Mouse (Mus musculus): Measurements from ENCODE around the gene Itprid2.
"Not testable (repeated sequence)": the region's sequence is repeated elsewhere in the genome, so short reads cannot be mapped to it uniquely, and the experiment has no call there.

Itprid2 gene

GRCm38 (mm10) chr2:79634528-79635400, at the start of gene Itprid2:
Itprid2 (plus strand) TSS chr2:79635352.
- in situ Hi-C loops (cut with MboI, MseI): loop anchor here in 1 of 2 experiments (25.0 kb wide), 1 partner anchor 1572 kb away; no protein-coding TSS in a partner anchor

GRCm38 (mm10) chr2:79596177-79596576, 39.0 kb upstream of the Itprid2 start:
- in situ Hi-C loops (cut with MboI, MseI): no loop called here

- in situ Hi-C loops (cut with MboI, MseI): no loop called here
These were observed 38.1 kb upstream of the Itprid2 start for GRCm38 (mm10) chr2:79597090-79597489.

GRCm38 (mm10) chr2:79601109-79601508, 34.0 kb upstream of the Itprid2 start:
- in situ Hi-C loops (cut with MboI, MseI): not testable (repeated sequence)

GRCm38 (mm10) chr2:79601691-79602116, 33.4 kb upstream of the Itprid2 start:
- in situ Hi-C loops (cut with MboI, MseI): no loop called here

GRCm38 (mm10) chr2:79602306-79602705, 32.8 kb upstream of the Itprid2 start:
- in situ Hi-C loops (cut with MboI, MseI): no loop called here

- in situ Hi-C loops (cut with MboI, MseI): no loop called here
These were observed 31.8 kb upstream of the Itprid2 start for GRCm38 (mm10) chr2:79603363-79603762.

GRCm38 (mm10) chr2:79606033-79606432, 29.1 kb upstream of the Itprid2 start:
- in situ Hi-C loops (cut with MboI, MseI): no loop called here

- in situ Hi-C loops (cut with MboI, MseI): no loop called here
These were observed 28.0 kb upstream of the Itprid2 start for GRCm38 (mm10) chr2:79607181-79607580.

GRCm38 (mm10) chr2:79608301-79609074, 26.7 kb upstream of the Itprid2 start:
- in situ Hi-C loops (cut with MboI, MseI): no loop called here

GRCm38 (mm10) chr2:79610894-79611293, 24.3 kb upstream of the Itprid2 start:
- in situ Hi-C loops (cut with MboI, MseI): no loop called here

- in situ Hi-C loops (cut with MboI, MseI): loop anchor here in 1 of 2 experiments (5.0 kb wide), 1 partner anchor 661 kb away; no protein-coding TSS in a partner anchor
These were observed 17.0 kb upstream of the Itprid2 start for GRCm38 (mm10) chr2:79618145-79618544.

GRCm38 (mm10) chr2:79618614-79619568, 16.3 kb upstream of the Itprid2 start:
- in situ Hi-C loops (cut with MboI, MseI): loop anchor here in 1 of 2 experiments (5.0 kb wide), 1 partner anchor 662 kb away; no protein-coding TSS in a partner anchor

GRCm38 (mm10) chr2:79623256-79623655, 11.9 kb upstream of the Itprid2 start:
- in situ Hi-C loops (cut with MboI, MseI): no loop called here

GRCm38 (mm10) chr2:79627624-79628023, 7.5 kb upstream of the Itprid2 start:
- in situ Hi-C loops (cut with MboI, MseI): loop anchor here in 1 of 2 experiments (25.0 kb wide), 1 partner anchor 1565 kb away; no protein-coding TSS in a partner anchor

GRCm38 (mm10) chr2:79630231-79630630, 4.9 kb upstream of the Itprid2 start:
- in situ Hi-C loops (cut with MboI, MseI): loop anchor here in 1 of 2 experiments (25.0 kb wide), 1 partner anchor 1568 kb away; no protein-coding TSS in a partner anchor

GRCm38 (mm10) chr2:79635426-79636291, 507 bp downstream of the Itprid2 start:
- in situ Hi-C loops (cut with MboI, MseI): loop anchor here in 1 of 2 experiments (25.0 kb wide), 1 partner anchor 1573 kb away; no protein-coding TSS in a partner anchor

GRCm38 (mm10) chr2:79638924-79639323, 3.8 kb downstream of the Itprid2 start:
- in situ Hi-C loops (cut with MboI, MseI): loop anchor here in 1 of 2 experiments (25.0 kb wide), 1 partner anchor 1577 kb away; no protein-coding TSS in a partner anchor

GRCm38 (mm10) chr2:79646237-79646688, 11.1 kb downstream of the Itprid2 start:
- in situ Hi-C loops (cut with MboI, MseI): loop anchor here (5.0 to 25.0 kb wide), 4 partner anchors 119 to 1584 kb away; no protein-coding TSS in a partner anchor

Measured in T-helper 17 cell (primary cell).